Mouse (Mus musculus): Measurements from ENCODE around the gene Zfp609. TPM values are rescaled to one million over a fixed set of nuclear protein-coding genes. Genes with fewer than 3 reads are reported as not detected.
"Not testable (repeated sequence)": the region's sequence is repeated elsewhere in the genome, so short reads cannot be mapped to it uniquely, and the experiment has no call there.

Gene Zfp609
- total RNA-seq, 2 experiments from 2014 or later = 27.5 to 28.3 TPM

DNA sequence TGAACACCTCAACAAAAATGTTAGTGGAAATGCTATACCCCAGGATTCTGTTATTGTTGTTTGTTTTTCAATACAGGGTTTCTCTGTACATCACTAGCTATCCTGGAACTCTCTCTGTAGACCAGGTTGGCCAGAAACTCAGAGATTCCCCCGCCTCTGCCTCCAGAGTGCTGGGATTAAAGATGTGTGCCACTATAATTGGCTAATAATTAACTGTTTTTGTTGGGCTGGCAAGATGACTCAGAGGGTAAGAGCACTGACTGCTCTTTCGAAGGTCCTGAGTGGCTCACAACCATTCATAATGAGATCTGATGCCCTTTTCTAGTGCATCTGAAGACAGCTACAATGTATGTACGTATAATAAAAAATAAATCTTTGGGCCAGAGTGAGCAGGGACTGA, 92.4 kb downstream of the Zfp609 start:
- intact Hi-C loops (cut with DNase I) = no loop called here
- no peak for DNase-seq

- DNase-seq = no peak
- intact Hi-C loops (cut with DNase I) = no loop called here
Observed at GRCm38 (mm10) chr9:65728588-65728987, 98.8 kb downstream of the Zfp609 start.

DNA sequence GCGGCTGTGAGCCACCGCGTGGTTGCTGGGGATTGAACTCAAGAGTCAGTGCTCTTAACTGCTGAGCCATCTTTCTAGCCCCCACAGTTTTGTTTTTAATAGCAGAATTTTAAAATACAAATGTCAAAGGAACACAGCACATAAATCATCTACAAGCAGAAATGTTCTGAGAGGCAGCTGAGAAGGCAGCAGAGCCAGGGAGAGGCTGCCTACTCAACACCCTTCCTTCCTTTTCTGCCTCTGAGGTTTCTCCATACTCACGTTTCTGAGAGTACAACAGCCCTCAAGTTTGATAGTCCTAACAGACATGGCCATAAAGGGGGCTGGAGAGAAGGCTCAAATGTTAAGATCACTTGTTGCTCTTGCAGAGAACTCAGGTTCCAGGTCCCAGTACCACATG, 99.9 kb downstream of the Zfp609 start:
- no peak for DNase-seq
- intact Hi-C loops (cut with DNase I) = no loop called here

- DNase-seq = peak in 1 of 2 experiments; percentile 23
- intact Hi-C loops (cut with DNase I) = no loop called here
Observed at GRCm38 (mm10) chr9:65726431-65726830, 100.9 kb downstream of the Zfp609 start.

DNA sequence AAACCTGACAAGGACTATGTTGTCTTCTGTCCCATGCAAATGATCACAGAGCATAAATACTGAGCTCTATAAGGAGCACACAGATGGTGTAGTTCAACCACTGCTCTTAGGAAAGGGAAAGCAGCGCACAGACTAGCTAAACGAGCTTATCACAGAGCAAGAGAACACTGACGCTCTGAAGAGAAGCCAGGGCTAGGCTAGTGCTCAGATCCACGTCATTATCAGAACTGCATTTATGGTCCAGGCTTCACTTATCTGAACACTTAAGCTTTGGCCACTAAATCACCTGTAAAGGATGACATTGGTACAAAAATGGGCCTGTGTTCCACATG, 102.1 kb downstream of the Zfp609 start:
- DNase-seq = no peak
- intact Hi-C loops (cut with DNase I) = no loop called here

GRCm38 (mm10) chr9:65724471-65725290, 102.7 kb downstream of the Zfp609 start:
- intact Hi-C loops (cut with DNase I) = no loop called here
- DNase-seq = peak; percentile 53 to 70

DNA sequence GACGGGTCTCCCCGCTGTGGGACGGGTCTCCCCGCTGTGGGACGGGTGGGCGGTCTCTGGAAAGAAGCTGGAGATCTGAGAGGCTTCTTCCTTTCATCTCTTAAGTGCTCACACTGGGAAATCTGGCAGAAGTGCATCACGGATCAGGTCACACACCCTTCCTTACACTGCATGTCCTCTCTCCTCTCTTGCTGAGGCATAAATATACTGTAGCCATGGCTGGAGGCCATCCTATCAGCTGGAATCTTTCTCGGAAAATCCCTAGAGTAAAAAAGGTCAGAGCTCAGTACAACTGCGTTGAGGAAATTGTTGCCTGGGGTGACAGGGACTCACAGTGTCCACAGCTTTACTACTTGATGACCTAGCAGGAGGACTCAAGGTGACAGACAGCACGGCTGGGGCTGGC, 106.2 kb downstream of the Zfp609 start:
- intact Hi-C loops (cut with DNase I) = no loop called here
- peak in 1 of 2 experiments; percentile 28 for DNase-seq

GRCm38 (mm10) chr9:65718195-65718594, 109.2 kb downstream of the Zfp609 start:
- intact Hi-C loops (cut with DNase I) = no loop called here
- no peak for DNase-seq

- intact Hi-C loops (cut with DNase I) = no loop called here
- DNase-seq = no peak
Observed at GRCm38 (mm10) chr9:65703926-65704595, 123.3 kb downstream of the Zfp609 start.

GRCm38 (mm10) chr9:65703241-65703640, 124.1 kb downstream of the Zfp609 start:
- intact Hi-C loops (cut with DNase I) = no loop called here
- DNase-seq = no peak

DNA sequence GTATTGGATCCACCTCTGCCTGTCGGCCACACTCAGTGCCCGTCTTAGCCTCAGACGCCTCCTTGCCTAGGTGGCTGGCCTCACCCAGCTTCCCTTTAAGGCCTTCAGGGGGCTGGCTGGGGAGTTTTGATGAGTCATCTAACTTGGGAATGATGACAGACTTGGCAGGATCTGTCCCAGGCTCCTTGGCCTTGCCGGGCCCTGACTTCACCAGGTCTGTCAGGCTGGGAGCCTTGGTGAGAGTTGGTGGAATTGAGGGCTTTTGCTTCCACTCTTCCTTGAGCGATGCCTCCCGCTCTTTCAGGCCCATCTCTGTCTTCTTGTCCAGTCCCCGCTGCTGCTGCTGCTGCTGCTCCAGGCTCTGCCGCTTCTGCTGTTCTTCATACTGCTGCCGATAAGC, 125.1 kb downstream of the Zfp609 start:
- intact Hi-C loops (cut with DNase I) = no loop called here

DNA sequence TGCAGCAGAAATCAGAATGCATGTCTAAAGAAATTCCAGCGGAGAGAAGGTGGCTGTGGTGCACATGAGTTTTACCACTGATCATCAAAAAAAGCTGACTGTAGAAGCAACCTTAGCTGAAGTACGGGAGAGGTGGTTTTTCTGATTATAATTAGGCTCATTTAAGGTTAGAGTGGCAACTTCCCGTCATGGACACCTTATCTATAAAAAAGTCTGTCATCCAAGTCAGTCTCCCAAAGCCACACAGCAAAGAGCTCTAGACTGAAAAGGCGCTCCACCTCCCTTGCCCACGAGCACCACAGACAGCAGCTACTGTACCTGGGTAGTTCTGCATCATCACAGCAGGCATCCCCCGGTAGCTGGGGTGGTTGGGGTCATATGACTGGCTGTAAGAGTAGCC, 126.9 kb downstream of the Zfp609 start:
- intact Hi-C loops (cut with DNase I) = no loop called here
- DNase-seq = no peak

More for the DNA sequence above, 125.1 kb downstream of the Zfp609 start:
- DNase-seq = no peak

DNA sequence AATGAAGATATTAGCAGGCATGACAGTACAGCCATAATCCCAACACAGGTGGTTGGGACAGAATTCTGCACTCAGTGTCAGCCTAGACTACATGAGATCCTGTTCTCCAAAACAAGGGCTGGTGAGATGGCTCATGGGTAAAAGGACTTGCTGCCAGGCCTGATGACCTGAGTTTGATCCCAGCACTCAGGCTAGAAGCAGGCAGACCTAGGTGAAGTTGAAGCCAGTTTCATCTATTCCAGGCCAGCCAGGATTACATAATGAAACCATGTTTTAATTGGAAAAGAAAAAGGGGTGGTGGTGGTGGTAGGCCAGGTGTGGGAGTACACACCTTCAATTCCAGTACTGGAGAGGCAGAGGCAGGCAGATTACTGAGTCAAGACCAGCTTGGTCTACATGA, 129.4 kb downstream of the Zfp609 start:
- DNase-seq = no peak
- intact Hi-C loops (cut with DNase I) = loop anchor here (5.0 to 10.0 kb wide), 2 partner anchors 149 to 307 kb away; no protein-coding TSS in a partner anchor

GRCm38 (mm10) chr9:65697356-65697755, 130.0 kb downstream of the Zfp609 start:
- DNase-seq = no peak
- intact Hi-C loops (cut with DNase I) = loop anchor here (5.0 to 10.0 kb wide), 2 partner anchors 150 to 307 kb away; no protein-coding TSS in a partner anchor

GRCm38 (mm10) chr9:65696337-65696736, 131.0 kb downstream of the Zfp609 start:
- DNase-seq = peak in 1 of 2 experiments; percentile 60

GRCm38 (mm10) chr9:65695646-65696045, 131.7 kb downstream of the Zfp609 start:
- intact Hi-C loops (cut with DNase I) = loop anchor here (2.0 to 10.0 kb wide), 3 partner anchors 133 to 309 kb away; no protein-coding TSS in a partner anchor

More at GRCm38 (mm10) chr9:65696337-65696736, 131.0 kb downstream of the Zfp609 start:
- intact Hi-C loops (cut with DNase I) = loop anchor here (5.0 to 10.0 kb wide), 2 partner anchors 151 to 308 kb away; no protein-coding TSS in a partner anchor

DNA sequence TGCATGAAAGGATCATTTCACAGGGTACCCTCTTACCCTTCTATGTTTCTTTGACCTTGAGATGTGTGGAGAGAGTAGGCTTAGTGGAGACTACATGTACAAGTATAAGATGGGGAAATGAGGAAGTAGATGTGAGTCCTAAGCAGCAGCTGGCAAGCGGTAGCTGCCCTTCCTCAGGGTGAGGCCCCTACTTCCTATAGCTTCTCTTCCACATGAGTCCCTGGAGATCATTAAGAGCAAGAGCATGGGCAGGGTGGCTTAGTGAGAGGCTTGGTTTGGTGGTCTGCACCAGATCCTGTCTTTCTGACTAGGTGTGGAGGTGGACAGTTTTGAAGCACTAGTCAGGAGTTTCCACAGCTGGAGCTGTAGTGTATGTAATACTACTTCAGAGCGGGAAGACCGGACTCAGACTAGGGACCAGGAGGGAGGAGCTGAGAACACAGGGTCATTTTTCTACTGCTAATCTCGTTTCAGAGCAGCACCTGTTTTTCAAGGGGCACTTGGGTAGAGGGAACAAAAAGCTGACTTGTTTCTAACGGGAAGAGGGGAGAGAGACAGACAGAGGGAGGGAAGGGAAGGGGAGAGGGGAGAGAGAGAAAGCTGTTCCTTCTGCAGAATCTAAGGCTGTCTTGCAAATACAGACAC, 134.3 kb downstream of the Zfp609 start:
- no peak for DNase-seq

More at GRCm38 (mm10) chr9:65695646-65696045, 131.7 kb downstream of the Zfp609 start:
- DNase-seq = peak; percentile 30 to 58

GRCm38 (mm10) chr9:65692466-65692865, 134.9 kb downstream of the Zfp609 start:
- intact Hi-C loops (cut with DNase I) = loop anchor here (10.0 kb wide), 1 partner anchor 312 kb away; no protein-coding TSS in a partner anchor

More for the DNA sequence above, 134.3 kb downstream of the Zfp609 start:
- intact Hi-C loops (cut with DNase I) = loop anchor here (10.0 kb wide), 1 partner anchor 312 kb away; no protein-coding TSS in a partner anchor

DNA sequence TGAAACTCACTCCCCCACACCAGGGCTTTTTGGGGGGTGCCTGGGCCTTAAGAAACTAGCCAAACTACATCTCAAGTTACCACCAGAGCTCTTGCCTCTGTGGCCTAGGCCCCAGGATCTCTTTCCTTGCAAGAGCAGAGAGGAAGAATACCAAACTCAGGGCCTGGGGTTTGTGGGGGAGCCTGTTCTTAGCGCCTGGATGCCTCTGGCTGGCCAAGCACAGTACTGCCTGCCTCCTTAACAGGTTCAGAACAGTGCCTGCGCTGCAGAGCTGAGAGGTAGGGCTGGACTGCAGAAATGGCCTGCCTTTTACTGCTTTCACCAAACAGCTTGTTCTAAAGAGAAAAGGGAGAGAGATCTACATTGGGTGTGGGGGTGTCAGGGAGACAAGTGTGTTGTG, 137.5 kb downstream of the Zfp609 start:
- not testable (repeated sequence) for DNase-seq
- intact Hi-C loops (cut with DNase I) = loop anchor here (10.0 kb wide), 1 partner anchor 315 kb away; no protein-coding TSS in a partner anchor

More at GRCm38 (mm10) chr9:65692466-65692865, 134.9 kb downstream of the Zfp609 start:
- DNase-seq = no peak

DNA sequence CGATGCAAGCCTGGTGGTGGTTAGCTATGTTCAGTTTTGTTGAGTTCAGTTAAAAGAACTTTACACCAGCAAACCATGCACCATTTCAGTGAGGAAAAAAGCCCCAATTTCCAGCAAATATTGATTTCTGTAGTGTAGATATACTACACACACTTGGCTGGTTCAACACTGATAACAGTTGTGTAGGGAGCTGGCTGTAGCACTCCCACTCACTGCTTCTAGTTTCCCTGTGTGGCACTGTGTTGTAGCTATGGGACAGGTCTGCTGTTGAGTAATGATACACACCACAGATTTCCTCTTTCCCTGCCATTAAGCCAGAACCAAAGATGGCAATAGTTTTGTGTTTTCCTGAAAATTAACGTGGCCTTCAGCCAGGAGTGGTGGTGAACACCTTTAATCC, 142.7 kb downstream of the Zfp609 start:
- intact Hi-C loops (cut with DNase I) = no loop called here
- DNase-seq = no peak

- no peak for DNase-seq
- intact Hi-C loops (cut with DNase I) = no loop called here
Observed at GRCm38 (mm10) chr9:65682994-65683393, 144.4 kb downstream of the Zfp609 start.

Data from heart, postnatal 14 days (tissue).